Mouse (Mus musculus) lung, adult 18-20 months (tissue): ENCODE measurements at regions not wholly inside any gene's neighbourhood (a gene's known extent, or its start where the extent isn't known, plus 50 kb on each side); places are given as distances from the start of the nearest gene placed in this dataset.
A peak's percentile ranks its signal among the peaks of the same experiment; 100 is the strongest.

Experiments
- DNase-seq, 2 experiments: peaks; one replicate each; pipeline ENCODE4 v3.0.0; 2022; ENCODE audit warnings: mixed read lengths in 2 of 2

DNA sequence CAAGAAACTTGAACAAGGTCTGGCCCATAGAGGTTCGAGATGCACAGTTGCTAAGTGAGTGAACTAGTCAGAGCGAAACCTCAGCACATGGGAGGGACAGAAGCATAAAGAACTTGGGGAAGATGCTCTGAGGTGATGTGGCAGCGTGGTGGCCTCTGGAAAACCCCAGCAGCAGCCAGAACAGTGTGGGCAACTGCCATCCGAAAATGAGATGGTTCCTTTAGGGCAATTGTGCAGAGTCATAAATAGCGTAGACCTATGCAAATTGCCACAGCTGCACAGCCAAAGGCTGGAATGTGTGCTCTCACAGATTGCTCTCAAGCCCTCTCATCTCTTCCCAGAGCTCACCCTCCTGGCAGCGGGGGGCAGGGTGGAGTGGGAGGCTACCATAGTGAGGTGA is 144.7 kb upstream of the Nfe2l3 start:
- no peak for DNase-seq

DNA sequence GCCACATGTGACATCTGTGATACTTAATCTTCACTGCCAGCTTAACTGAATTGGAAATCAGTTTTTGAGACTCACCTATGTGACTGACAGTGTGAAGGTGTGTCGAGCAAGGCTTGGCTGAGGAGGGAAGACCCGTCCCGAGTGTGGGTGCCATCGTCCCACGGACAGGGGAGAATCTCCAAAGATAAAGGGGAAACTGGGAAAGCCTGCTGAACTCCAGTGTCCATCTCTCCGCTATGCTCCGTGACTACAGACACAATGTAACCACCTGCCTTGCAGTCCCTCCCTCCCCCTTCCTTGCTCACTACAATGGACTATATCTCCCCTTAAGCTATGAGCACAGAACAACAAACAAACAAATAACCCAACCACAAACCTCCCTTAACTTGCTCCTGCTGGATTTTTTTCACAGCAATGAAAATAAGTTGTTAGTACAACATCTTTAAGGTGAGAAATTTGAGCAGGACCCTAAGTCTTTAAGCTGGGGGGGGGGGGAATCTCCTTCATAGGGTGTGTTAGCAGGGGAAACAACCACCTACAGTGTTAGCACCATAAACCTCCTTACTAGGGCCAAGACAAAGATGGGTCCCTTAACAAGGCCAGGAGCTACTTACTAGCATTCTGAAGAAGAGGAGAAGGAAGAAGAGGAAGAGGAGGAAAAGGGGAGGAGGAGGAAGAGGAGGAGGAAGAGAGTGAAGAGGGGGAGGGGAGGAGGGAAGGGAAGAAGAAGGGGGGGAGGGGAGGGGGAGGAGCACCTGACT is 144.0 kb upstream of the Nfe2l3 start:
- DNase-seq, result no peak

DNA sequence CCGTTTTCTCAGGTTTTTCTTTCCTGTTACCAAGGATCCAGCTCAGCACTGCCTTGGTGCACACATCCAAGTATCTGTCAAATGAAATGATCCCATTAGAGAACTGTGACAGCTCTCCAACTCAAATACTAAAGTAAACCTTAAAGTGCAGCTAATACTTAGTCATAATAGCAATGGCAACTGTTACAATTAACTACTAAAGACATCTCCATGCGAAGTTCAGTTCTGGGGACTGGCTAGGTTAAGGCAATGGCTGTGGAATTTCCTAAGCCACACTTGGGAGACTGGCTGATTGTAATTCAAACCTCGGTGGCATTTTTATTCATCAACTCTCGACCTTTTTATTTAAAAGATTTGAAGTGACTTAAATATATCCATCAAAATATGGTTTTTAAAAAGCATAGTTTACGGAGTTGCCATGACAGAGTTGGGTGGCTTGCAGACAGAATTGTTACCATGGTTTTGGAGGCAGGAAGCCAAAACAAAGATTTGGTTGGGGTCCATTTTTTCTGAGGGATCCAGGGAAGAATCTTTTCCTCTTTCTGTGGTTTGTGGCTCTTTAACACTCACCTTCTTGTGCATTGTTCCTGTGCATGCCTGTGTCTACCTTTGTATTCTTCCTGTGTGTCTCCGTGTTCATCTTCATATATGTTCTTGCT is 143.3 kb upstream of the Nfe2l3 start:
- no peak for DNase-seq

DNA sequence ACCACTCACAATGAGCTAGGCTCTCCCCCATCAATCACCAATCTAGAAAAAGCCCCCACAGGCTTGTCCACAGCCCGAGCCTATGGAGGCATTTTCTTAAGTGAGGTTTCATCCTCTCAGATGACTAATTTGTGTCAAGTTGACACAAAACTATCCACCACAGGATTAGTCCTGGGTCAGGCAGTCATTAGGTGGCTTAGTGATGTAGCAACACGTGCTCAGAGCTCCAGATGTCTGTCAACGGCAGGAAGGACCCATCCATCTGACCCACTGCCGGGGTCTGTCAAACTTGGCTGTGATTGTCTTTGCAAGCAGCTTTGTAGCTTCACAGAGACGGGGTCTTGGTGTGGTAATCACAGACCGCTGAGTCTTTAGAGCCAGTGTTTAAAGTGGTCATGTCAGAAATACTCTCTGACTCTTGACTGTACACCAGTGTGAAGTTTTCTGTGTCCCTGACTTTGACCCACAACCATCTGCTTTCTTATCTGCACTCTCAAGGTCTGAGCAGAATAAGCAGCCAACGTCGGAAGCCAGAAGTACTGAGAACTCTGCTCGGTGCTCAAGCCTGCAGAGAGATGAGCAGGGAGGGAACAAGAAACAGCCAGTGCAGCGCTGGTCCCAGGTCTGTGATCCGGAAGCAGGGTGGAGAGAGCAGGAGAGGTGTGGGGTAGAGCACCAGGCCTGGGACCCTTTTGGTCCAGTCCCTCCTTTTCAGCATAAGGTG is 131.6 kb upstream of the Nfe2l3 start:
- no peak for DNase-seq

DNA sequence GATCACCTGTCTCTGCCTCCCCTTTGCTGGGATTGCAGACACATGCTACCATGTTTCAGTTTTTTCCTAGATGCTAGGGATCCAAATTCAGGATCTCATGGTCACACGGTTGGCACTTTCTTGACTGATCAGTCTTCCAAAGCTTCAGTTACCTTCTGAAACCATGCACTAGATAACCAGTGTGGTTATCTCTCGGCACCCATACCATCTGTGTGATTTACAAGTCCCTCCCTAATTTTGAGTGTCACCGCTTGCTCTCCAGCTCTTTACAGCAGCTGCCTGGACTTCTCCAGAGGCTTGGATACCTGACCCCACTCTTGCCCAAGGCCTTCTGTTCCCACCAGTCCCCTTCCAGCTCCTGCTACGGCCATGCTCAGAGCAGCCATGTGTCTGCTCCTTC is 130.6 kb upstream of the Nfe2l3 start:
- DNase-seq, result no peak

DNA sequence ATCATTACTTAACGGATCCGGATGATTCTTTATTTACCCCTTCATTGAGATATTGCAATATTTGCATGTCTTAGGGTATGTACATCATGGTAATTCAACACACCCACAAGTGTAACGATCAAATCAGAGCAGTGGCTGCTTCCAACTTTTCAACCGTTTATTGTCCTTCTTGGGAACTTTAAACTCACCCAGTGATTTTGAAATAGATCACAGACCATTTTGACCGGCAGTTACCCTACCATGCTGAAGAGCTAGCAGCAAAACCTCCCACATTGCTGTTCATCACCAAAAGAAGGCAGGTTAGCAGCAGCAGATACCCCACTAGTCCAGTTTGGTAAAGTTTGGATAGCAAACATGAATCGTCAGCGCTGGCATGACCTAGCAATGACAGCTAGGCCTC is 130.2 kb upstream of the Nfe2l3 start:
- no peak for DNase-seq

DNA sequence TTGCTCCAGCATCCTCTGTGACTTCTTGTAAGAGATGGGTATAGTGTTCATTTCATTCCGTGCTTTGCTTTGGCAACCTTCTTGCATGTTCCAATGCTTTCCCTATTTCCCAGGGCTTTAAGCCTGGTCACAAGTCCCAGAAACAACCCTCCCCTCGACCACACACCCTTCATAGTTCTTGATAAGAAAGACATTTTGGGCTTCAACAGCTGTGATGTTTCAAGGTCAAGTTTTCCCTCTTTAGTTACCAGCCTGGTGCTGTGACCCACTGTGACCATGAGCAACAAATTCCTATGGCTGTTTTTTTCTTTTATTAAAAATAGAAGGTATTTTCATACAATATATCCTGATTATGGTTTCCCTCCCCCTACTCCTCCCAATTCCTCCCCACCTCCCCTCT is 114.1 kb upstream of the Nfe2l3 start:
- no peak for DNase-seq

DNA sequence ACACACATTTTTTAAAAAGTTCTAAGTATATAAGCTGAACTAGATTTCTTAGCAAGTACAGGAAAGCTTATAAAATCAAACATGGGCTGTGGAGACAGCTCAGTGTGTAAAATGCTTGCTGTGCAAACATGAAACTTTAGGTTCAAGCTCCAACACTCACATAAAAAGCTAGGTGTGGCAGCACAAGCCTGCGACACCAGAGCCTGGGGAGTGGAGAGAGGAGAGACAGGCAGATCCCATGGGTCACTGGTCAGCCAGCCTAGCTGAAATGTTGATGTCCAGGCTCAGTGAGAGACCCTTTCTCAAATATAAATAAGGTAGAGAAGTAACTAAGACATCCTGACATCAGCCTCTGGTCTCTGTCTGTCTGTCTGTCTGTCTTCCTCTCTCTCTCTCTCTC is 112.5 kb upstream of the Nfe2l3 start:
- no peak for DNase-seq

DNA sequence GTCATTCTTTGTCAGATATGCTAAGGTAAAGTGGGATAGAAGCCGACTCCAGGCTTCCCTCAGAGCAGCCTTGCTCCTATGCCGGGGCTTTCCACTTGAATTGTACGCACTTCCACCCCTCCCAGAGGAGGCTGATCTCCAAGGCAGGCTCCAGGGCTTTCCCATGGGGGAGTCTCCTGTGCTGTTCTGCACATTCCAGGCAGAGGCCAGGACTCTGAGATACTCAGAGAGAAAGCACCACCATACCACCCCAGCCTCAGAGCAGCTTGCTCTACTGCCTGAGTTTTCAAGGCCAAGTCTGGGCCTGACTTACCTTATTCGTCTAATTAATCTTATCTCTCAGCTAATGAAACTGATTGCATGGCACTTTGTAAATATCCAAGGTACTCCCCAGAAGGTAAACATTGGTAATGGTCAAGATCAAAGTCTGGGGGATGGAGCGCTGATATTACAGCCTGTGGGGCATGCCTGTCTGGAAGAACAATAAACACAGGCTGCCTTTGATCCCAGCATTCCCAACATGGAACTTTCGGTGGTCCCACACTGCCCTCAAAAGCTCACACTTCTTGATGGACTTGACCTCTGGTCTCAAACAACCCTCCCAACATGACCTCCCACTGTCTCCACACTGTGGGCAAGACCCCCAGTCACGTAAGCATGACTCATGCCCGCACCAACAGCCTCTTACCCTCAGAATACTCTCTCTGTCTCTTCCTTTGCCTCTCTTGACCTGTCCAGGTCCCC is 111.6 kb upstream of the Nfe2l3 start:
- DNase-seq, result no peak

DNA sequence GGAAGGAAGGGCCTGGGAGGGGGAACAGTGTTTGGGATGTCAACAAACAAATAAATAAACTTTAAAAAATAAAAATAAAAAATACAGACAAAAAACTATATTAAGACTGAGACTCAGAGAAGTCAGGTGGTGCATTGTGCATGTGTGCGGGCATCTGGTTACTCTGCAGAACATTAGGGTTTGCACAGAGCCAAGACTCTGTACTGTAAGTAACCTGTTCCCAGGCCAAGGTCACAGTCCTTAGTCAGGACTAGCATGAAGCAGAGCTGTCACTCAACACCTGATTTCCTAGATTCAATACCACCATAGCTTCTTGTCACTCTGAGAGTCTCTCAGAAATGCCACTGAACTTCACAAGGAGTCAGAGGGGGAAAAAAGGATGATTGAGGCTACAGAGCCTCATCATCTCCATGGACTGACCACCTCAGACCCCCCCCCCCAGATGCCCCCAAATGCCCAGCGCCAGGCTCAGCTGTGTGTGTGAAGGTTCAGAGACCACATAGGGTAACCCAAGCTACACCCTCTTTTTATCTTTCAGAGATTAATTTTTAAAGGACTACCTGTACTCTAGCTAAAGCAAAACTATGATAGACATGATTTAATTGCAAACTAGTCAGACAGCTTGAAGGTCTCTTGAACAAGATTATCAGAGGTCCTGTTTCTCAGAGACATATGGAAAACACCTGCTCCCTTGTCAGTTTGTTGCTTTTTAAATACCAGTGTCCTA is 106.2 kb upstream of the Nfe2l3 start:
- no peak for DNase-seq

DNA sequence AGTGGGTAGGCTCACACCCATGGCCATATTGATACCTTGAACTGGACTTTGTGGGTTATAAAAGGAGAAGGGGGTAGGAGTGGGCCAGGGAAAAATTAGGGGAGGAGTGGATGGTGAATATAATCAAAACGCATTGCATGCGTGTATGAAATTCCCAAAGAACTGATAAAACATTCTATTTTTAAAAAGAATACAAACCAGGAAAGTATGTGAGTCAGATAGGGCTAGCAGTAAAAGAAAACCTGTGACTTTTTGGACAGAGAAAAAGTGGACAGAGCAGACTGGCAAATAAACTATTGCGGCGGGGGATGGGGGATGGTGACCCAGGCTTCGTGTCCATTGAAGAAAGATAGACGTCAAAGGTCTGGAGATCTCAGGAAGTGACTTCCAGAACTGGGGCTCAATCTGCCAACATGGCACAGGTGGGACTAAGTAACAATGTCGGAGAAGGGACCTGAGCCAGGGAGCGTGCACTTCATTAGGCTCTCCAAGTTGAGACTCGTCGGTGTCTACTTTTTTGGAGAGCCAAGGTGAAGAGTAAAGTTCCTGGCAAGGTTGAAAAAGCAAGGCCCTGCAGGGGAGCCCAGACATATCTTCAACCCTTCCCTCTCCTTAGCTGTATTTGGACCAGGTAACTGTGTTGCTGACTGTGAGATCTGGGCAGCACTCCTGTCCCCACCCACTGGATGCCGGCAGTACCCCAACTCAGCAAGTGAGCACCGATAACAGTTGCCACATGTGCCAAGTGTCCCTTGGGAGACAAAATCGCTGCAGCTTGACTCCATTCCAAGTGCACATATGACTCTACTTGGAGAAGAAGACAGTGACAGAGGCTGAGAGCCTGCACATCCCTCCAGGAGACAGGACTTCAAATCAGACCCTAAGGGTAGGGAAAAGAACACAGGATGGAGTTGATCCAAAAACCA is 103.1 kb upstream of the Nfe2l3 start:
- no peak for DNase-seq

DNA sequence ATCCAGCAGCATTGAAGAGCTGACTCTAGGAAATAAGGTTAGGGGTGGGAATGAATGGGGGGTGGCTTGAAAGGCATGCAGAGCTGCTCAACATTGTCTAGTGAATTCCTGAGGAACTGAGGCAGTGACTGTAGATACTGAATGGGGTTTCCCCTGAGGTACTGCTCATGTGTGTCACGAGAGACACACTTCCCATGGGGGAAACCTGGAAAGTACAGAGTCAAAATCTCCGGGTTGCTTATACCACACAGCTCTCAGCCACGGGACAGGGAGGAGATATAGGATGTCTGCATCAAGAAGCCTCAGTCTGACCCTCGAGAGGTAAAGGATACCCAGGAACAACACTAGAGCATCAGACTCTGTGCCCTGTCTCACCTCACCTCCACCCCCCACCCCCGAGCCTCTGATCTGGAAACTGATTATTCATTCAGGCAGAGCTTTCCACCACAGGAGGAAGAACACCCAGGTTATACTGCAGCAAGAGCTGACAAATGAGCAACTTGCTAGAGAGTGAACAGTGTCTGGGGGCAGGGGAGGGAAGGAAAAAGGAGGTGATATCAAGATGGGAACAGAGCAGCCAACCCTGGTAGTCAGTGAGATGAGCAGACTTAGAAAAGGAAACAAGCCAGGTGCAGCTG is 102.3 kb upstream of the Nfe2l3 start:
- DNase-seq, result no peak

DNA sequence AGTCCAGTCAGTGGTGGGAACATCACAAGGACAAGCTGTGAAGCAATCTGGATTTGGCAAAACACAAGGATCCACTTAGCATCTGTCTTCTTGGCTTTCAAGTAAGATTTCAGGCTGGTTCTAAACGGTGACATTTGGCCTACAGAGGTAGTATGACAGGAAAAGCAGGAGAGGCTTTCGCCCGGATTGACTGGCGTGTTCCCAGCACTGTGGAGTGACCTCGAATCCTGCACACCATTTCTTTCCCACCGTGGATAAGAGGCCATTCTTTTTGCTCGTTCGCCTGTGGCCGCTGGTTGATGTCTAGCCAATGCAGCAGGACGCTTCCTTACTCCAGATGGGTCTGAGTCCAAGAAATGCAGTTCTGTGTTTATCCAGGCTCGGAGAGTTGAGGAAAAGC is 99.6 kb upstream of the Nfe2l3 start:
- no peak for DNase-seq

DNA sequence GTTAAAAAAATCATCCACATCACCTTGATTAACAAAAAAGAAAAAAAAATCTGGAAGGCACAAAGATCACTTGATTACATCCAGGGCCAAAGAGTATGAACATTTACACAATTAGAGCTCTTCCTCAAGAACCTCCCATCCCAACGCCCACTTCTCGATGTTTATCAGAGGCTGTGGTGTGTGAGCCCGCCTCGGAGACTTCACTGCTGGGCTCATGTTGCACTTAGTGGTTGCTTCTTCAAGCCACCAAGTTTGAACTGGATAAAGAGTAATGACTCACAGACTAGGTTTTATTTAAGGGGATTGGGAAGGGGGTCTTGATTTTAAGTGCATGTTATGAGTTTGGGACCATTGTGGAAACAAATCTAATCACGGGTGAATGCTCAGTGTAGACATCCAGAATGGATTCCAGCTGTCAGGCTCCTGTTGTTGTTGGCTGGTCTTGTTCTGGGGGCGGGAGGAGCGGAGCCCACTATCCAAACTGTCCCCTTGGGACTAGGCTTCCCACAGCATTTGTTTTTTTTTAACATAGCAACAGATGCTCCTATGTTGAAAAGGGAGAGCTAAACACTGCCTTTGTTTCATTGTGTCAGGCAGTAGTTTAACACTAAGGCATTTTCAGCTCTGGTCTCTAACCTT is 98.6 kb upstream of the Nfe2l3 start:
- DNase-seq, result peak in 1 of 2 experiments; percentile 10

DNA sequence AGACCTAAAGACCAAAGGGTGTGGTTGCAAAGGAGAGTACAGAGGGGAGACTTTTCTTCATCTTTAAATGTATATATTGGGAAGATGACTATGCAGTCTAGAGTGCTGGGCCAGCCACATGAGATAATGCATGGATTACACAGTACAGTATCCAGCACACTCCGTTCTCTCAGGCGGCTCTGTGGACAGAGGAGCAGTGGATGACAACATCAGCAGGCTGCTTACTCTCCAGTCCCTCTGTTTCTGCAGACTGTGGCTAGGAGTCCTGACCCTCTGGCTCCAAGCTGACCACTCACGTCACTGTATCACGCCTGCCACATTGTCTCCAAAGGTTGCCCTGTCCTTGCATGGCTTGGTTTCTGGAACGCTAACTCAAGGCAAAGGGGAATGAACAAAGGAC is 97.2 kb upstream of the Nfe2l3 start:
- no peak for DNase-seq

DNA sequence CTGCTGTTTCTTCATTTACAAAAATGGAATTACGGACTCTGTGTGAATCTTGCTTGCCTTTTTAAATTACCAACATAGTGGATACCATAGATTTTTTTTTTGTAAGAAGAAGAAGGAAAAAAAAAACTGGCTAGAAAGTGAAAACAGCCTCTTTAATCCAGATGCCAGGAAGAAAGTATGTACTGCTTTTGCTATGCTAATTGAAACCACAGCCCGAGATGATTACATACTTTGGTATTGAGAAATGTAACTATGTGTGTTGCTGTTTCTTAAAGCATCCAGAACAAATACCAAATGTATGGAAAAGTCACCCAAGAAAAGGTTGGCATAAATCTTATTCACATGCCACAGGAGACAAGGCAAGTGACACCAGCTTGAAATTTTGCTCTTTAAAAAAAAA is 93.2 kb upstream of the Nfe2l3 start:
- no peak for DNase-seq

DNA sequence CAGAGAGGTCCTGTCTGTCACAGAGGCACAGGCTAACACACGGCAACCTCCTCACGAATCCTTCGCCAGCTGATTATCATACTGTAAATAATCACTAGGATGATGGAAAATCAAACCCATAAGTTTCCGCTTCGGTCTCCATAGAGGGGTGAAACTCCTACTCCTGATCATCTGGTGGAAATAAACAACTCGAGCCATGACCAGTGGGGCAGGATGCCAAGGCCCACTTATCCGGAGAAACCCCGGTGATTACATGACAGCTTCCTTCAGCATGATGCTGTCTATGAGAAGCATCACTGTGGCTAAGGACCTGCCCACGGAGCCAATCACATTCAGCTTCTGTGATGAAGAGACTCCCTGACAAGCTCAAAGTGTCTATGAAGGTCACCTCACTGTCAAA is 84.7 kb upstream of the Nfe2l3 start:
- no peak for DNase-seq

DNA sequence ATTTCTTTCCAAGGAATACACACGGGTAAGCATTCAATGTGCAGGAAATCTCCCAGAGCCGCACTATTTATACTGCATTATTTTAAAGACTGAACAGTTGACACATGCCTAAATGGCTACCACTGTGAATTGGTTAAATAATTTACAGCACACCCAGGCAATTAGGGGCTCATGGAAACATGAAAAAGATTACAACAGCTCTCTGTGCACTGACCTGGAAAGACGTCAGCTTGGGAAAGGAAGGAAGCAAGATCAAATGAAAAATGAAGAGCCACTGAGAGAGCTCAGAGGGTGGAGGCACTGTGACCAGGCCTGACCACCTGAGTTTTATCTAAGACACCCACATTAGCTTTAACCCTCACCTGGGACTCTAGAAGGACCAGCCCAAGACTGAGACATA is 82.7 kb upstream of the Nfe2l3 start:
- DNase-seq, result no peak

DNA sequence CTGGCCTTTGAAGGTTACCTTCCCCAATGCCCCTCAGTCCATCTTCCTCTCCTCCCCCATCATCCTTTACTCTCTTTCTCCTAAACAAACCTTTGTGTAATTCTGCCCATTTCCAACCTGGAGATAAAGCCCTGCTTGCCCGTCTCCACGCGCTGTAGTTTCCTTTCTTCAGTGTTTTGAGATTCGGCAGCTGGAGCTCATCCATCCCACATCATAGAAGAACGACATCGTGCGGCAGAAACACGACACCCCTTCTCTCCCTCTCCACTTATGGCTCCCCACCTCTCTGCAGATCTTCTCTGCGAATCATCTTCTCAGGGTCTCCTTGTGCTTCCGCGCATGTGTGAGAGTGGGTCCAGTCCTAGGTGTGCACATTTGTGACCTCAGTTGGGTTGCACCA is 77.4 kb upstream of the Nfe2l3 start:
- no peak for DNase-seq

DNA sequence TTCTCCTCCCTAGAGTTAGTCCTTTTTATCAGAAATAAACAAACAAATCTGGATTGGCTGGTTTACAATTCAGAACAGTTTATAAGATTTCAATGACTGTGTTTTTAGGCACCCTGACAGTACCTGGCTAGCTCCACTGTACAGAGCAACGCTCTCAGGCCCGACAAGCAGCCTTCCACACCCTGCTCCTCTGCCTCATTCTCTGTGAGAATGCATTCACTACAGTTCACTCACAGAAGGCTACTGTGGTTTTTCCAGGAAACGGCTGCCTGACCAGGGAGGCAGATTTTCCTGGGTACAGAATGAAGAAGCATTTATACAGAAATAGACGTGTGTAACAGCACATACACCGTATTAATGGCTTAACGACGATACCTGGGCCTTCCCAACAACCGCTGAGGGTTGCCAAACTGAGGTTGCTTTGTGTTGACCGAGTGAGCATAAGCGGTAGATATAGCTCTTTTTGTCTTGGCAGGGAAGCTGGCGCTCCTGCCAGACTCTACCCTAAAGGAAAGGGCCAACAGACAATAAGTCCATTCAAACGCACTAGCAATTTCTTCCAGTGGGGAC is 70.8 kb upstream of the Nfe2l3 start:
- no peak for DNase-seq
